Mouse (Mus musculus) hindbrain, embryonic 11.5 days (tissue): ENCODE results near the gene Ccl27b. TPM values are rescaled to one million over a fixed set of nuclear protein-coding genes. Genes with fewer than 3 reads are reported as not detected.
"Not testable (repeated sequence)": the region's sequence is repeated elsewhere in the genome, so short reads cannot be mapped to it uniquely, and the experiment has no call there.

Experiments used
- ATAC-seq: fragments of 200-750 bp; cut with Nextera tagmentation; 2 replicates; pipeline ENCODE4 v1.8.0; 2017; ENCODE audit warnings: mild to moderate bottlenecking, moderate TSS enrichment, moderate library complexity; ENCODE audit not compliant: low FRiP score
- DNase-seq: peaks from one replicate; pipeline ENCODE4 v3.0.0-alpha.2; 2015; ENCODE audit warnings: low spot score
- H3K27ac ChIP-seq: fragments of 300-500 bp; sonication (generic); 2 replicates; pipeline ENCODE4 v1.5.1; 2014; ENCODE audit warnings: mild to moderate bottlenecking, low read depth, low read length
- H3K27me3 ChIP-seq: fragments of 300-500 bp; sonication (generic); 2 replicates; pipeline ENCODE4 v1.6.1; 2014; ENCODE audit warnings: mild to moderate bottlenecking, low read length, moderate library complexity, mixed read lengths; ENCODE audit not compliant: control insufficient read depth, insufficient read depth
- H3K36me3 ChIP-seq: fragments of 300-500 bp; sonication (generic); 2 replicates; pipeline ENCODE4 v1.6.1; 2014; ENCODE audit warnings: mild to moderate bottlenecking, low read length, moderate library complexity, mixed read lengths; ENCODE audit not compliant: control insufficient read depth, insufficient read depth
- H3K4me1 ChIP-seq: fragments of 300-500 bp; sonication (generic); replicated peaks from 2 replicates; pipeline ENCODE4 v1.6.1; 2014; ENCODE audit warnings: low read length, mixed read lengths; ENCODE audit not compliant: control insufficient read depth, insufficient read depth
- H3K4me2 ChIP-seq: fragments of 300-500 bp; sonication (generic); replicated peaks from 2 replicates; pipeline ENCODE4 v1.6.1; 2014; ENCODE audit warnings: mild to moderate bottlenecking, low read depth, low read length
- H3K4me3 ChIP-seq: fragments of 300-500 bp; sonication (generic); 2 replicates; pipeline ENCODE4 v1.5.1; 2014; ENCODE audit warnings: low read depth, low read length
- H3K9ac ChIP-seq: fragments of 300-500 bp; sonication (generic); 2 replicates; pipeline ENCODE4 v1.6.1; 2014; ENCODE audit warnings: low read depth, low read length
- H3K9me3 ChIP-seq: fragments of 300-500 bp; sonication (generic); 2 replicates; pipeline ENCODE4 v1.6.1; 2016; ENCODE audit warnings: low read length; ENCODE audit not compliant: control insufficient read depth
- WGBS: fragments of 180-500 bp; shearing (Covaris S2); extraction: QIAGEN DNeasy Blood & Tissue Kit; methylation state at CpG from one replicate; pipeline ENCODE4 v1.1.7; 2014; 5-methylcytosine and 5-hydroxymethylcytosine counted together
- polyA plus RNA-seq: library from polyadenylated mRNA; unstranded; fragments of >200 nt; fragmentation: Nextera tagmentation; extraction: Ambion mirVana; gene quantifications from 2 replicates; pipeline ENCODE4 v1.2.1, GENCODE M21; 2014

The Ccl27b gene
- polyA plus RNA-seq, 1 experiment from 2014 or later, result not detected

- not testable (repeated sequence) for H3K27ac ChIP-seq, H3K4me2 ChIP-seq, H3K36me3 ChIP-seq, DNase-seq, H3K4me1 ChIP-seq, H3K27me3 ChIP-seq, H3K9ac ChIP-seq, H3K9me3 ChIP-seq, H3K4me3 ChIP-seq
- ATAC-seq, result peak; percentile 75
- WGBS, result no CpG with 5 or more reads among the region's 18 CpGs
Observed at GRCm38 (mm10) chr4:42682183-42682524, 27.1 kb downstream of the Ccl27b start.

Other genes with a start within 250 kb of the Ccl27b start
- gene Gm21586, start 215.9 kb upstream of the Ccl27b start, polyA plus RNA-seq, result not detected in 2 replicates
- not detected in 2 replicates for gene Gm2163, start 188.5 kb upstream of the Ccl27b start, polyA plus RNA-seq
- gene Fam205a2, start 127.1 kb upstream of the Ccl27b start, polyA plus RNA-seq, result not detected in 2 replicates
- not detected in 2 replicates for gene Gm10591, start 43.1 kb upstream of the Ccl27b start, polyA plus RNA-seq
- gene Gm2564, start 25.5 kb upstream of the Ccl27b start, polyA plus RNA-seq, result not detected in 2 replicates
- not detected in 2 replicates for gene Il11ra2, start 6.6 kb downstream of the Ccl27b start, polyA plus RNA-seq
- gene 4930578G10Rik, start 80.3 kb downstream of the Ccl27b start, polyA plus RNA-seq, result 1.1 and 1.7 TPM in 2 replicates
- 0.60 TPM in 1 of 2 replicates, not detected in the other for gene Ccl19, start 101.3 kb downstream of the Ccl27b start, polyA plus RNA-seq
- 2.1 TPM in 2 replicates for gene Ccl21a, start 118.7 kb downstream of the Ccl27b start, polyA plus RNA-seq
- 0.06 TPM in 1 of 2 replicates, not detected in the other for gene Fam205a1, start 198.6 kb downstream of the Ccl27b start, polyA plus RNA-seq
- 0.70 and 0.71 TPM in 2 replicates for gene Gm12394, start 201.5 kb downstream of the Ccl27b start, polyA plus RNA-seq
- 0.93 and 1.1 TPM in 2 replicates for gene Fam205c, start 219.0 kb downstream of the Ccl27b start, polyA plus RNA-seq